Mouse (Mus musculus): ENCODE measurements around the gene Pheta2.

Gene Pheta2

DNA sequence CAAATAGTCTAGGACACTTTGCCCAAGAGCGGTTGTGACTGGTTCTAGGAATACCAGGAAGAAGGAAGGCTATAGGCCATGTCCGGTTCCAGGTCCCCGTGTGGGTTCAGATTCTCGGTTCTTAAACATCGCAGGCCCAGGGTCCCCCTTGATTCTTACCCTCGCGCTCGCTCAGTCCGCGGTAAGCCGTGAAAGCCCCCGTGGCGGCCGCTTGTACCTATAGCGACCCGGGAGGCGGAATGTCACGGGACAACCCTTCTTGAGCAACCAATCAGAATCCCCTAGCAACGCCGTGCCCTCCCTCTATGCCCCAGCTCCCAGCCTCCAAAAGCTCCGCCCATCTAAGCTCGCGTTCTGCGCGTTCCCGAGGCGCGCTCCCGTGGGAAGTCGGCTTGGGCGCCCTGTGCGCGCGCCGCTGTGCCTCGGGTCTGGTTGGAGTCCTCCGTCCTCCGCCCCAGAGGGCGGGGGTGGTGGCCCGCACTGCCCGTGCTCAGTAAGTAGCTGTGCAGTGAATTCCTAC is at the start of gene Pheta2, which contains the start of the genes Naga and Smdt1:
Gene Pheta2 (plus strand): TSS at position 350 of the 520 bp plus-strand sequence.
Gene Naga (minus strand): TSS at position 333 of the 520 bp plus-strand sequence.
Gene Smdt1 (plus strand): TSS at position 367 of the 520 bp plus-strand sequence.
- peak; percentile 98 for ATAC-seq (ENCODE audit: low TSS enrichment)

DNA sequence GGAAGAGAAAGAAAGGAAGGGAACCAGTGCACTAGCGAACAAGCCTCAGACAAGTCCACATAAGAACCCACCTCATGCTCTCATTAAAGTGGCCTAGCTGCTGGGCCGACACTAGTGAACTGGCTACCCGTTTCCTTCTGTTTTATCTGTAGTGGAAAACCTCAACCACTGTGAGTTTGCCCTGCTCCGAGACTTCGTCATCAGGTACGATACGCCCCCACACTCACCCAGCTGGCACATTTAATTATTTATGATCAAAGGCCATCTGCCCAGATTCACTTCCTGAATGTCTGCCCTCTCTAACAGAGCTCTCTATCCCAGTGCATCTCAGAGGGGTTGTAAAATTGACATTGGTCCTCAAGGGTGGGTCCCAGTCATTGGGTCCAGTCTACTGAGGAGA is 48.5 kb upstream of the Pheta2 start:
- ATAC-seq (ENCODE audit: low TSS enrichment): no peak

DNA sequence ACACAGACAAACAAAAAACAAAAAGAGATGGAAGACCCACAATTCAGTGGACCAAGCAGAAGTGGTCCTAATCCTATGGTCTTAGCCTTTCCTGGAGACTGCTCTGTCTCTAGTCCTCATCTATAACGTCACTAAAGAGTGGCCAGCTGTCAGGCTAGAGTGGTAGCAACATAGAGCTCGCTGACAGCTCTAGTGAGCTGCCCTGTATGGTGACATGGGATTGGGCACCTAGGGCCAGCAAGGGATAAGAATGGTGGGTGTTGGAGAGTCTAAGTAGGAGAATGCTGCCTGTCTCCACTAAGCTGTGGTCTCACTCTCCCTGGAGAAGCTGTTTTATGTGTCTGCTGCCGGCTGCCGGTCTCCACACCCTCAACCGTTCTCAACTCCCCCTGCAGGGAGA is 45.9 kb upstream of the Pheta2 start:
- 0 out of 2 replicates have a peak, but pooled peaks have one; percentile 22 for ATAC-seq (ENCODE audit: low TSS enrichment)

DNA sequence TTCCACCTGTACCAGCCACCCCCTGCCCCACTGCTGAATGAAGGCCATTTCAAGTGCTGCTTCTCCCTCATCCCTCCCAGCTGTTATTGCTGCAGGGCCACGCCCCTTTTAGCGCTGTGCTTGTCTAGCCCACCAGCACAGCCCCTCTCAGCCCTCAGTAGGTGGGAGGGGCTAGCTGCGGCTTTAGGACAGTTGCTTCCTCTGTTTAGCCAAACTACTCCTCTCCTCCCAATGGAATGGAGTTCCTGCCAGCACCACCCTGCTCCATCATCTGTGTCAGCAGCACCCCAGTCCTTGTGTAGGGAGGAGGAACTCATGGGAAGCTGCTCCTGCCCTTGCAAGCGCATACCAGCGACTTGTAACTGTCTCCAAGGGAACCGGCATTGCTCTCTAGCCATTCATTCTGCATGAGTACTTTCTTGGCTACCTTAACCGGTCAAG is 45.5 kb upstream of the Pheta2 start:
- ATAC-seq (ENCODE audit: low TSS enrichment): peak; percentile 70

DNA sequence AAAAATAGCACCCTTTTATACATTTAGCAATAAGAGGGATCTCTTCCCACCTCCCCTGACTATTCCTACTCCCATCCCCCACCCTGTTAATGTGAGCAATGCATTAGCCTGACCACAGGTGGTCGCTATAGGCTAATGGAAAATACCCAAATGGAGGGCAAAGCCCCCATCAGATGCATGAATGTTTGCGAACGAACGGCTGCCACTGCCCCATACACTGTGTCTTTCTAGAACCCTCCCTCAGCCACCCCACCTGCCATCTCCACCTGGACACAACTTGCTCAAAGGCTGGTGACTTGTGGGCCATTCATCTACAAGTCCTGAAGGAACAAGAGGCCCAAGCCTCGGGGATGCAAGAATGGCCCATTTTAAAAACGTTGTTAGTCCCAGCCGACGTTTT is 44.7 kb upstream of the Pheta2 start:
- ATAC-seq (ENCODE audit: low TSS enrichment): 0 out of 2 replicates have a peak, but pooled peaks have one; percentile 15

DNA sequence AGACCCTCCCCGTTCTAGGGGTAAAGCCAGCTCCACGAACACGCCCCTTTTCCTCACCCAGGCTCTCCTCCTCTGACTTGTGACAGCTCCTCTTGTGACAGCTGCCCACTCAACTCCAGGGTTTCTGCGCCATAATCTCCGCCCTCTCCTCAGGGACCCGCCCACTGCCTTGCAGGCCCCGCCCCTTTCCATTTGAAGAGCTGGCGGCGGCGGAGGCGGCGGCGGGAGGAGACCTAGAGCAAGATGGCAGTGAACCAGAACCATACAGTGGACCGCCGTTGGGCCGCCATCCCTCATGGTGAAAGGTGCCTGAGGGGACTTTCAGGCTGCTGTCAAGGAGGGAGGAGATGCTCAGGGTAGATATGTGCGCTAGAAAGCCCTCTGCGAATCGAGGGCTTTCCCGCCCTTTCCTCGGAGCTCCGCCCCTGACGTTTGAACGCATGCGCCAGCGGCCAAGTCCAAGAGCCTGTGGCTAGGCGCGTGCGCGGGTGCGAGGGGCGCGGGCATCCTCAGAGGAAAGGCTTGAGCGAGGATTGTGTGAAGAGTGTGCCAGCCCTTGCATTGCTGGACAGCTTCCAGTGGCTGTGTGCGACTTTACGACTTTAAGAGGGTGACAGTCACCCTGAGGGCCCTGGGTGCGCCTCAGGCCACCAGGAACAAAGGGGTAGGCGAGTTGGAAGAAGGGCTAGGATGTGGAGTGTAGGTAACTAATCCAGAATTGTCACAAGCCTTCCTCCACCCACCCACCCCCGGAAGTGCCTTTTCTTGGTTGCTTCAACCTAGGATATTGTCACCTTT is 39.8 kb upstream of the Pheta2 start, which contains the start of gene Wbp2nl:
Gene Wbp2nl (plus strand): TSS at position 191 of the 798 bp plus-strand sequence.
- no peak for ATAC-seq (ENCODE audit: low TSS enrichment)

DNA sequence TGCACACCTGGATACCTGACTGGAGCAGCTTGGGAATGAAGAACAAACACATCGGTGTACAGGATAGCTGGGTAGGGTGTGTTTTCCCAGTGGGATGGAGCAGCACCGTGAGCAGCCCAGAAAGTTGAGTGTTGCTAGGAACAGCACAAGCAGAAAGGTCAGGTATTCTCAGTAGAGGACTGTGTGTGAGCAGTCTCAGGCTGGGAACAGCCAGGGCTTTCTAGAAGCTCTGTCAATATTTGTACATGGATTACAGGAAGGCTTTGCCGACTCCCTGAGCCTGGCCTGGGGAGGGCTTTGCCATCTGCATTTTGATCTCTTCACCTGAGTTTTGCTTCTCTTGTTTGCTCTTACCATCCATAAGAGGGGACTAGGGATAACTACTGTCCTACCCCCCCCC is 31.6 kb upstream of the Pheta2 start:
- no peak for ATAC-seq (ENCODE audit: low TSS enrichment)

DNA sequence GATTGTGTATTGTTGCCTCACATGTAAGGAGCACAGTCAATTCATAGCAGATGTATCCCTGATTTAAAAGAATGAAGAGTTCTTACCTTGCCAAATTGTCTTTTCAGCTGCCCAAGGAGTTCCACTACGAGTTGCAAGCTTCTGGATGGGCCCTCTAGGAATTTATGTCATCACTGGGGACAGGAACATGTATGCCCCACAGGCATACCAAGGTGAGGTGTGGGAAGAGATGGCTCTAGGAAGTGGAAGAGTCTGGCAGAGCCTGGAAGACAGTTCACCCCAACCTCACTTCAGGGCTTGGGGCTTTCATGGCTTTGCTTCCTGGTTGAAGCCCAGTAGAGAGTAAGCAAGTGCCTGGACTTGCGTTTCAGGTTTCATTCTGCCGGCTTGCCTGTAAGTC is 30.3 kb upstream of the Pheta2 start:
- ATAC-seq (ENCODE audit: low TSS enrichment): no peak

DNA sequence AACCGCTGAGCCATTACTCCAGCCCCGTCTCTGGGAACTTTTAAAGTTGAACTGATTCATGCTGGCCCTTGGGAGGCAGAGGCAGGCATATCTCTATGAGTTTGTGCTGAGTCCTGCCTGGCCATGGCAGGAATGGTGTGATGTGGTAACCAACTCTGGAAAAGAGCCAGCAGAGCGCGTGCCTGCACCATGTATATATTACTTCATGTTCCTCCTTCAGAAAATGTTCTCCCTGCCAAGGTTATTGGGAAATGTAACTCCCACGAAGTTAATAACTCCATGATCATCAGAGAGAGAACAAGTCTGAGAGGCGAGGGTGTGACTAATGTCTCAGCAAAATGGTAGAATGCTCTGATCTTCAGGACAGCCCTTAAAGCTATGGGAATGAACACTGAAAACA is 20.9 kb upstream of the Pheta2 start:
- no peak for ATAC-seq (ENCODE audit: low TSS enrichment)

DNA sequence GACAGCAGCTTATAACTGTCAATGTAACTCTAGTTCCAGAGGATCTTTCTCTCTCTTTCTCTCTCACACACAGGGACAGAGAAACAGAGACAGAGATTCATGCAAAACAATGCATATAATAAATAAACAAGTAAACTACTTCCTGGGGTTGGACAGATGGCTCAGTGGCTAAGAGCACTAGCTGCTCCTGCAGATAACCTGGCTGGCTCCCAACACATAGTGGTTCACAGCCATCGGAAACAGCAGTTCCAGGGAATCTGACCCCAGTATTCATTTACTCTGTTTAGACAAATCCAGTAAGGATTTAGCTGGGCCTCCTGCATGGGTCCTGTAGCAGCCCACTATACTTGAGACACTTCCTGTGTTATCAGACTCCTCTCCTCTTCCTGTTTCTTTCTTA is 19.1 kb upstream of the Pheta2 start:
- no peak for ATAC-seq (ENCODE audit: low TSS enrichment)

DNA sequence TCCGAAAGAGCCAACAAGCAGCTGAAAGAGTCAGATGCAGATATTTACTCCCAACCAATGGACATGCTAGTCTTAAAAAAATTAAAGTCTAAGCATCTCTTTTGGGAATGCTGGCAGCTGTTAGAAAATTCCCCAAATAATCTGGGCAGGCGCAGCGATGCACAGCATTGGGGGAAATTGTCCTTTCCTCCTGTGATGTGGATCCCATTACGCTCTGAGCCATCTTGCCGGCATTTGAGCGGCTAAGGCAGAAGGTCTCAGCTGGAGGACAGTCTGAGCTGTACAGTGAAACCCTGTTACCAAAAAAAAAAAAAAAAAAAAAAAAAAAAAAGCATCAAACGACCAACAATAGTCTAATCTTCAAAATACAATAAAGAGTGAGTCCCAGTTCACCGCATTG is 16.5 kb upstream of the Pheta2 start:
- ATAC-seq (ENCODE audit: low TSS enrichment): no peak

DNA sequence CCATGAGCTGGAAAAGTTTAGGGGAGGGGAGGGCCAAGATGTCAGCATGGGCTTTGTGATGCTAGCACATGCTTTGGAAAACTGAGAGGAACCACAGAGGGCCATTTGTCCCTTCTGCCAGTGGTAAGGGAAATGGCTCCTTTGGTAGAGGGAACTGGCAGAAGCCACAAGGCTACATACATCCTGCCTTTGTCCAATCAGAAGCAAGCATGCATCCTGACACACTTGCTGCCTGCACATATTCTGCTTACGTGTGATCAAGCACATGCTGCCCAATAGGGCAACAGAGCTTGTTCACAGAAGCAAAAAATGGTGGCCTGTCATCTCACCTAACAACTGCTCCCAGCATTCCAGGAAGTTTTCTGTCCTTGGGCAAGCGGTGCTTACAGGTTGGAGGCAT is 13.4 kb upstream of the Pheta2 start:
- no peak for ATAC-seq (ENCODE audit: low TSS enrichment)

DNA sequence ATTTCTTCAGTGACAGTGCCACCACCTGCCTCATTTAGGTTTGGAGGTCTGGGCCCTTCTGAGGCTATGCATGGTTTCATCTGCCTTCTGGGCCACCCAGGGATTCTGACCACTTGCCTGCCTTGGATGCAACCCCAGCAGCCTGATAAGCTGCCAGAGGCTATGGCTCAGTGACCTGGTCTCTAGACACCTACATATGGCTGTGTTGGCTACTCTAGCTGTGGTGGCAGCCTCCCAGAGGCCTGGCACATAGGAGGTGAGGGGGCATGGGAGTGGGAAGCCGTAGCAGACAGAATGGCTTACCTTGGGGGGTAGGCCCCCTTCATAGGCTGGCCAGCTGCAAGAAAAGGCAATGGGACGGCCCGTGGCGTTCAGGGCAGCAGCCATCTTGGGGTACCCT is 3.5 kb upstream of the Pheta2 start:
- ATAC-seq (ENCODE audit: low TSS enrichment): no peak

DNA sequence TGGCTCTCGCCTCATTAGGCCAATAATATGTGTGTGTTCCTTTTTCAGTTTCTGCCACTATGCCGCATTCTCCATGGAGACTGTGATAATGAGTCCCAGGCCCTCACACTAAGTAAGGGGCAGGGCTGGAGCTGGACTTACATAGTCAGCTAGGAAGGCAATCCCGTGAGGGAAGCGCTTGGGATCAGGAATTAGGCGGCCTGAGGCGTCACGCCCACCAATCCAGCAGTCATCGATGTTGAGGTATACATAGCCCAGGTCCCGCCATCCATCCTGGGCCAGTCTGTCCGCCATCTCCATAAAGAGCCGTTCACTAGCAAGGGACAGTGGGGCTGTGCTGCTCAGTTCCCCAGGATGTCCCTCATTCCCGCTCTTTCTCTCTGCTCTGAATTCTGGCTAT is 2.1 kb upstream of the Pheta2 start:
- ATAC-seq (ENCODE audit: low TSS enrichment): no peak

DNA sequence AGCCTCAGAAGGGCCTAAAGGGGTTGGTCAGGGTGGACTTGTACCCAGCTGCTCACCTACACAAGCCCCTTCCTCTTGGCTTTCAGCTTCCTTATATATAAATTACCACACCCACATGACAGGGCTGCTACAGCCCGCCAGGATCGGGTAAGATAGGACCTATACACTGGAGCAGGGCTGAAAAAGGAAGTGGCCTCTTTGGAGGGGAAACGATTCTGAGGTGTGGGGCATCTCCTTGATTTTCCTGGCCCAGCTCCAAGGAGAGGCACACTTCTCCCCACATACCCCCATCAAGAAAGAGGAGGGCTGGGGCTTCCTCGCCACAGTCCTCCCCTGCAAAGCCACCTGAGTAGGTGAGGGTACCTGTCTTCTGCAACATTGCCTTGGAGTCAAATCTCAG is 867 bp upstream of the Pheta2 start:
- ATAC-seq (ENCODE audit: low TSS enrichment): no peak

DNA sequence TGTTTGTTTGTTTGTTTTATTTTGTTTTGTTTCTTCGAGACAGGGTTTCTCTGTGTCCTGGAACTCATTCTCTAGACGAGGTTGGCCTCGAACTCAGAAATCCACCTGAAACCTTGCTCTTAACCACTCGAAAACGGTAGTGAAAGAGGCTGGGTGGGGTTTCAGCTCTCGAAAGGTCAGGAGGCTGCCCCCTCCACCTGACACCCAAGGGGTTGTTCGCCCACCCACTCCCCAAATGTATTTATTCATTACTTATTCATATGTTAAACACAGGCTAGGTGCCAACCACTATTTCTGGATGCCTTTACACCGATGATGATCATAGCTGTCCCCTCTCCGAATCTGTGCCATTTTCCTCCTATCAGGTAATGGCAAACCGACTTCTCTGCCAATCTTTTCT is 408 bp downstream of the Pheta2 start:
- no peak for ATAC-seq (ENCODE audit: low TSS enrichment)

DNA sequence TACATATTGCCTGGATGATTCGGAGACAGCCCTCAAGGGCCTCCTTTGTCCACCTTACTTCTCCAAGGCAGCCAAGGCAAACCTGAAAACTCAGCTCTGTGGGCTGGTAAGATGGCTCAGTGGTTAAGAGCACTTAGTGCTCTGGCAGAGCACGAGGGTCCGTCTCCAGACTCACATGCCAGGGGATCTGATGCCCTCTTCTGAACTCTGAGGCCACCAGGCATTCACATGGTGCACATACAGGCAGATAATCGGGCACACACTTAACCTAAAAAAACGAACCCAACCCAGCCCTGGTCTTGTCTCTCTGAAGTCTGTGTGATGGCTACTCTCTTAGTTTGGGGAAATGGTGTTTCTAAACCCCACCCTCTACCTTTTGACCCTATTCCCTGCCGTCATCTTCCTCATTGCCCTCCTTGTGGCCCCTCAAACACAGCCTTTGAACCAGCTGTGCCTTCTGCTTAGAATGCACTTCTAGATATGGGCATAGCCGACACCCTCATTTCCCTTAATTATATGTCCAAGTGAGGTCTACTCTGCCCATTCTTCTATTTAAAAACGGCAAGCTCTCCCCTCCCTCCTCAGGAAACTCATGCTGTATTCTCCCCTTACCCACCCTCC is 1.0 kb downstream of the Pheta2 start:
- ATAC-seq (ENCODE audit: low TSS enrichment): no peak

DNA sequence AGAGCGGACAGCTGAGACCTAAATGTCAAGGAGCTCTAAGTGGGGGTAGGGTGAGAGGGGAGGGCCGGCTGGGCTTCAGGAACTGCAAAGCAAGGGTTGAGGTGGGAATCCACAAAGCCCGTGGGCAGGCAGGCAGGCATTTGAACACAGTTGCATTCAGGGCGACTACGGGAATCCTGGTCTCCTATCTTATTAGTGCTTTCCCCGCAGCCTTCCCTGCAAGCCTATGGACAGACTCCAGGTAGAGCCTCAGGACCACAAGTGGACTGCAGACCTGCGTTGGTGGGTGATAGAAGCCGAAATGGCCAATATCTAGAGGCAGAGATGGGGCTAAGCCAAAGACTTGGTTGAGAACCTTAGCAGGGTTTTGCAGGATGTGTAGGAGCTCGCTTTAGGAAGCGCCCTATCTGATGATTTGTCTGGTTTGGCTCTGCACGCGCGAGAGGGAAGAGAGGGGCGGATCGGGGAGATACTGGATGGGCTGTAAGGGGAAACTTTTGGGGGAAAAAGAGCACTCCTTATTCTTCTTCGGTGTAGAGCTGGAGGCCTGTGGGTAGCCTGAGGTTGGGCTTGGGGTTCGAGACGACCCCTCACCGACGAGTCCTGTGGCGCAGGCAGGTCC is 1.8 kb downstream of the Pheta2 start:
- ATAC-seq (ENCODE audit: low TSS enrichment): no peak

DNA sequence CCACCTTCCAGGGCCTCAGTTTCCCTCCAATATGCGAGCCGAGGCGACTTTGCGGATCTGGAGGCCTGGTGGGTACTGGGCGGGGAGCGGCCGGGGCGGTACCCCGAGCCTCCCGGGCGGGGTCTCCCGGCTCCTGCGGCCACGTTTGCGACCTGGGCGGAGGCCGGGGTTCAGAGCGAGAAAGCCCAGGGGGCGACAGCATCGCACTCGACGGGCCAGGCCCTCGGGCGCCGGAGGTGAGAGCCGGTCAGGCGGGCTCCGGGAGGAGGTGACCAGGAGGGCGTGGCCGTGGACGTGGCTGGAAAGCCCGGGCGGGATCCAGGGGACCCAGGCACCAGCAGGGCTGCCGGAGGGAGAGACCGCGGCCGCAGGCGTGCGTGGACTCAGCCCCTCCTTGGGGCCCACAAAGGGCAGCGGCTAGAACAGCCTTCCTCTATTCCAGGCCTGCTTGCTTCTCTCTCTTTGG is 2.3 kb downstream of the Pheta2 start:
- ATAC-seq (ENCODE audit: low TSS enrichment): no peak

DNA sequence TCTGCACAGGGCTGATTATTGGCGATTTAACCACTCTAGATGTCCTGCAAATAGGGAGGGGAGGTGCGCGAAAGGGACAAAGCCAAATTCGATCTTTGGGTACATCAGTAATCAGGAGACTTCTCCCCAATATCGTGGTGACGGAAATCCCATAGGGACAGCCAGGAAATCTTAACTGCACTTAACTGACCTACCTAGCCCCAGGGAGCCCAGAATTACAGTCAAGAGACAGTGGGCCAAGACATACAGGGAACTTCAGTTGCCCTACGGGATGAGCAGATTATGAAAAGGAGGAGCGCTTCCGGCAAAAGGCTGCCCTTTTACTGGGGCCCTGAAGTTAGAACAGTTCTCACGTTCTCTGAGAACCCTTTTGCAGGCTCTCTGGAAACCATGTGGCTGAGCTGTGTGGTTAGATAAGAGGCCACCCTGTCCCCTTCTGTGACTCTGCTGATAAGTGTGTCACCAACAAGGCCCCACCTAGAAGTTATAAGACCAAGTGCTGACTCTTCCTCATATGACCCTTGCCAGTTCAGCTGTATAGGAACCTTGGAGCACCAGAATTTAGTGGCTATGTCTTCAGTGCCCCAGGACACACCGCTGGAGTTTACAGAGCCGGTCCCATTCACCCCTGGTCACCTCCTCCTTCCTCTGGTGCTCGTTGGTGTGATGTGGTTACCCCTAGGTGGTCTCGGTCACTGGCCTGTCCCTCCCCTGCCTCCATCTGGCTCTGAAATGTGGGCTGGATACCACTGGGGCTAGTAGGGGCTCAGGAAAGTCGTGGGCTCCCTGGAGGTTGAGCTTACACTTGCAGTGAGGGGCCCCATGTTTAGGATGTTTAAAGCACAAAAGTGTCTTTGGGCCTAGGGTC is 3.2 kb downstream of the Pheta2 start:
- no peak for ATAC-seq (ENCODE audit: low TSS enrichment)

DNA sequence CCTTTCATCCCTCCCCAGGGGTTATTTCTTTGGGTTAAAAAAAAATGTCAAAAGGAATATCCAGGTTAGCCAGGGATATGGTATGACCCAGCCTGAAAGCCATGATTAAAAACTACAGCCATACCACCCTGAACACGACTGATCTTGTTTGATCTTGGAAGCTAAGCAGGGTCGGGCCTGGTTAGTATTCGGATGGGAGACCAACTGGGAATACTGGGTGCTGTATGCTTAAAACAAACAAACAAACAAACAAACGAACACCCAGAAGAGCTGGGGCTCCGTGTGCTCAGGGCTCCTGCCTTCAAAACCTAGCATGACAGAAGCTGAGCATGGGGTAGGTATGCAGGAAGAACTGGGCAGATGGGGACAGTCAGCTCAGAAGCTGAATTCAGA is 3.8 kb downstream of the Pheta2 start:
- ATAC-seq (ENCODE audit: low TSS enrichment): no peak
